Mouse (Mus musculus) thymus, adult 2 months (tissue): Measurements from ENCODE around the gene Habp4. TPM values are rescaled to one million over a fixed set of nuclear protein-coding genes. Genes with fewer than 3 reads are reported as not detected.

Source experiments
- DNase-seq: peaks from one replicate; pipeline ENCODE4 v3.0.0; 2021
- H3K27ac ChIP-seq: fragments of 200-500 bp; 2 replicates; pipeline ENCODE4 v1.5.1; 2012; ENCODE audit warnings: low read length, control low read depth; ENCODE audit not compliant: control insufficient read depth, insufficient read depth
- H3K27me3 ChIP-seq: fragments of 200-500 bp; 2 replicates; pipeline ENCODE4 v1.6.1; 2012; ENCODE audit warnings: mild to moderate bottlenecking, low read length, moderate library complexity, mixed read lengths; ENCODE audit not compliant: control insufficient read depth, insufficient read depth
- H3K36me3 ChIP-seq: fragments of 200-500 bp; 2 replicates; pipeline ENCODE4 v1.6.1; 2012; ENCODE audit warnings: mild to moderate bottlenecking, low read length, moderate library complexity; ENCODE audit not compliant: control insufficient read depth, insufficient read depth
- H3K4me1 ChIP-seq: fragments of 200-500 bp; replicated peaks from 2 replicates; pipeline ENCODE4 v1.6.1; 2012; ENCODE audit warnings: low read length; ENCODE audit not compliant: control insufficient read depth, insufficient read depth
- H3K4me3 ChIP-seq: fragments of 200-500 bp; 2 replicates; pipeline ENCODE4 v1.5.1; 2012; ENCODE audit warnings: mild to moderate bottlenecking, low read length, control low read depth, moderate library complexity; ENCODE audit not compliant: control insufficient read depth, insufficient read depth
- CTCF ChIP-seq: fragments of 200-500 bp; IDR thresholded peaks from 2 replicates; pipeline ENCODE4 v1.5.1; 2012; ENCODE audit warnings: mild to moderate bottlenecking, control low read depth, low read length, moderate library complexity, borderline replicate concordance; ENCODE audit not compliant: control insufficient read depth, poor library complexity, insufficient read depth; ENCODE audit errors: extremely low read depth
- POLR2A ChIP-seq: fragments of 200-500 bp; IDR thresholded peaks from 2 replicates; pipeline ENCODE4 v1.6.1; 2012; ENCODE audit warnings: mild to moderate bottlenecking, low read length, control low read depth, moderate library complexity; ENCODE audit not compliant: control insufficient read depth, poor library complexity, insufficient read depth; ENCODE audit errors: extremely low read depth
- WGBS: fragments of 180-500 bp; shearing (Covaris S2); methylation state at CpG from one replicate; pipeline ENCODE4 v1.1.7; 2018; 5-methylcytosine and 5-hydroxymethylcytosine counted together
- polyA plus RNA-seq: library from polyadenylated mRNA; depleted of rRNA; stranded (reverse); fragments of >200 nt; gene quantifications from 2 replicates; pipeline ENCODE4 v1.2.3, GENCODE M21; 2012; rRNA removed

The Habp4 gene
- polyA plus RNA-seq: 7.2 and 10.8 TPM in 2 replicates

- Histone ChIP-seq H3K4me3 (peak within 1 kb of the TSS; percentile 58), H3K36me3 (no peaks in the 10 kb centered on the region), H3K4me1 (peaks cover 15% of the 10 kb centered on the region), H3K27me3 (no peaks in the 10 kb centered on the region), H3K27ac (no peak within 1 kb of the TSS)
- WGBS: under 1% methylated on average over 29 of the region's 31 CpGs
- DNase-seq: peak; percentile 99
- TF ChIP-seq POLR2A (peak; percentile 68; the same call in 1 of the 2 replicates), CTCF (peak; percentile 56; the same call in 1 of the 2 replicates)
Measured at GRCm38 (mm10) chr13:64161548-64161915, at the start of gene Habp4. Gene Habp4, plus strand, starts transcription at chr13:64161824.

GRCm38 (mm10) chr13:64117442-64117841 is 44.2 kb upstream of the Habp4 start:
- Histone ChIP-seq H3K4me3 (no peak overlapping the region), H3K36me3 (no peaks in the 10 kb centered on the region), H3K27me3 (no peaks in the 10 kb centered on the region), H3K4me1 (no peaks in the 10 kb centered on the region), H3K27ac (no peak overlapping the region)
- WGBS: 58% methylated on average over 2 of the region's 2 CpGs
- DNase-seq: no peak
- TF ChIP-seq POLR2A: no peak
- TF ChIP-seq CTCF: no peak

GRCm38 (mm10) chr13:64120760-64121159 is 40.9 kb upstream of the Habp4 start:
- no peak overlapping the region for H3K27ac ChIP-seq
- no peaks in the 10 kb centered on the region for H3K36me3 ChIP-seq
- DNase-seq: no peak
- no peaks in the 10 kb centered on the region for H3K4me1 ChIP-seq
- no peak for TF ChIP-seq POLR2A
- TF ChIP-seq CTCF: no peak
- no peaks in the 10 kb centered on the region for H3K27me3 ChIP-seq
- no peak overlapping the region for H3K4me3 ChIP-seq
- WGBS: 35% methylated on average over 4 of the region's 4 CpGs

GRCm38 (mm10) chr13:64123491-64124188 is 38.0 kb upstream of the Habp4 start:
- no peak for DNase-seq
- H3K4me1 ChIP-seq: no peaks in the 10 kb centered on the region
- TF ChIP-seq CTCF (no peak), POLR2A (no peak)
- WGBS: 81% methylated on average over 6 of the region's 6 CpGs
- H3K4me3 ChIP-seq: no peak overlapping the region
- no peaks in the 10 kb centered on the region for H3K27me3 ChIP-seq
- H3K36me3 ChIP-seq: no peaks in the 10 kb centered on the region
- no peak overlapping the region for H3K27ac ChIP-seq

- Histone ChIP-seq H3K36me3 (no peaks in the 10 kb centered on the region), H3K4me1 (no peaks in the 10 kb centered on the region), H3K27ac (no peak overlapping the region), H3K4me3 (no peak overlapping the region), H3K27me3 (no peaks in the 10 kb centered on the region)
- no peak for DNase-seq
- TF ChIP-seq CTCF (no peak), POLR2A (no peak)
- 96% methylated on average over 6 of the region's 6 CpGs for WGBS
Measured at GRCm38 (mm10) chr13:64124886-64125285, 36.7 kb upstream of the Habp4 start.

GRCm38 (mm10) chr13:64126316-64126715 is 35.3 kb upstream of the Habp4 start:
- WGBS: 87% methylated on average over 4 of the region's 4 CpGs
- Histone ChIP-seq H3K4me3 (no peak overlapping the region), H3K36me3 (no peaks in the 10 kb centered on the region), H3K4me1 (no peaks in the 10 kb centered on the region), H3K27ac (no peak overlapping the region), H3K27me3 (no peaks in the 10 kb centered on the region)
- no peak for DNase-seq
- TF ChIP-seq POLR2A (no peak), CTCF (no peak)

- 0 out of 2 replicates have a peak, but pooled peaks have one; percentile 24 for TF ChIP-seq CTCF
- TF ChIP-seq POLR2A: 0 out of 2 replicates have a peak, but pooled peaks have one; percentile 38
- DNase-seq: peak; percentile 67
- no peaks in the 10 kb centered on the region for H3K27me3 ChIP-seq
- H3K27ac ChIP-seq: peak within 1 kb of the TSS; percentile 53; the same call in 1 of the 2 replicates
- H3K4me1 ChIP-seq: no peaks in the 10 kb centered on the region
- 5% methylated on average over 44 of the region's 44 CpGs for WGBS
- H3K36me3 ChIP-seq: peaks cover 8% of the 10 kb centered on the region; the same call in 1 of the 2 replicates
- H3K4me3 ChIP-seq: peak within 1 kb of the TSS; percentile 98
Measured at GRCm38 (mm10) chr13:64128858-64129615, 32.6 kb upstream of the Habp4 start, which contains the start of gene Slc35d2. Gene Slc35d2, minus strand, starts transcription at chr13:64129368.
